Mouse (Mus musculus): ENCODE measurements around the gene Vav3. TPM values are rescaled to one million over a fixed set of nuclear protein-coding genes. Genes with fewer than 3 reads are reported as not detected.
"Not testable (repeated sequence)": the region's sequence is repeated elsewhere in the genome, so short reads cannot be mapped to it uniquely, and the experiment has no call there.

Vav3 gene
- polyA plus RNA-seq, 1 experiment from 2014 or later = 15.4 TPM

- WGBS = 86% methylated on average over 3 of the region's 3 CpGs
- Histone ChIP-seq H3K4me3 (no peak overlapping the region), H3K9me3 (no peaks in the 10 kb centered on the region), H3K9ac (no peak overlapping the region), H3K36me3 (no peaks in the 10 kb centered on the region), H3K4me1 (replicated peaks) (no peaks in the 10 kb centered on the region), H3K27me3 (no peaks in the 10 kb centered on the region), H3K4me2 (no peak overlapping the region), H3K27ac (replicated peaks) (no peak overlapping the region)
- no peak for ATAC-seq (ENCODE audit: low FRiP score, low read depth)
Observed at GRCm38 (mm10) chr3:109411294-109411693, 70.8 kb downstream of the Vav3 start.

- WGBS = 44% methylated on average over 3 of the region's 3 CpGs
- H3K36me3 ChIP-seq = no peaks in the 10 kb centered on the region
- no peak overlapping the region for H3K4me3 ChIP-seq
- H3K9me3 ChIP-seq = no peaks in the 10 kb centered on the region
- no peaks in the 10 kb centered on the region for H3K27me3 ChIP-seq
- no peak overlapping the region for H3K4me2 ChIP-seq
- peaks cover 10% of the 10 kb centered on the region for H3K4me1 ChIP-seq (replicated peaks)
- no peak for ATAC-seq (ENCODE audit: low FRiP score, low read depth)
- H3K9ac ChIP-seq = no peak overlapping the region
- H3K27ac ChIP-seq (replicated peaks) = no peak overlapping the region
Observed at GRCm38 (mm10) chr3:109420403-109420802, 80.0 kb downstream of the Vav3 start.

GRCm38 (mm10) chr3:109421019-109421418 lies 80.6 kb downstream of the Vav3 start:
- 28% methylated on average over 3 of the region's 3 CpGs for WGBS
- H3K27ac ChIP-seq (replicated peaks) = no peak overlapping the region
- H3K27me3 ChIP-seq = no peaks in the 10 kb centered on the region
- H3K36me3 ChIP-seq = no peaks in the 10 kb centered on the region
- no peak overlapping the region for H3K4me2 ChIP-seq
- no peaks in the 10 kb centered on the region for H3K9me3 ChIP-seq
- H3K4me1 ChIP-seq (replicated peaks) = peaks cover 10% of the 10 kb centered on the region
- no peak overlapping the region for H3K4me3 ChIP-seq
- no peak overlapping the region for H3K9ac ChIP-seq
- ATAC-seq (ENCODE audit: low FRiP score, low read depth) = no peak

GRCm38 (mm10) chr3:109423440-109424079 lies 83.1 kb downstream of the Vav3 start:
- Histone ChIP-seq H3K36me3 (no peaks in the 10 kb centered on the region), H3K4me2 (no peak overlapping the region), H3K4me3 (no peak overlapping the region), H3K9me3 (no peaks in the 10 kb centered on the region), H3K27ac (replicated peaks) (no peak overlapping the region), H3K27me3 (no peaks in the 10 kb centered on the region), H3K9ac (no peak overlapping the region), H3K4me1 (replicated peaks) (peaks cover 10% of the 10 kb centered on the region)
- 80% methylated on average over 5 of the region's 5 CpGs for WGBS
- no peak for ATAC-seq (ENCODE audit: low FRiP score, low read depth)

GRCm38 (mm10) chr3:109431285-109431684 lies 90.8 kb downstream of the Vav3 start:
- Histone ChIP-seq H3K4me2 (no peak overlapping the region), H3K36me3 (no peaks in the 10 kb centered on the region), H3K4me3 (no peak overlapping the region), H3K9me3 (no peaks in the 10 kb centered on the region), H3K27me3 (no peaks in the 10 kb centered on the region), H3K27ac (replicated peaks) (no peak overlapping the region), H3K9ac (no peak overlapping the region), H3K4me1 (replicated peaks) (no peaks in the 10 kb centered on the region)
- 39% methylated on average over 1 of the region's 1 CpGs for WGBS
- ATAC-seq (ENCODE audit: low FRiP score, low read depth) = no peak

- H3K9ac ChIP-seq = no peak overlapping the region
- no peak overlapping the region for H3K4me2 ChIP-seq
- 90% methylated on average over 2 of the region's 2 CpGs for WGBS
- H3K27me3 ChIP-seq = no peaks in the 10 kb centered on the region
- H3K9me3 ChIP-seq = no peaks in the 10 kb centered on the region
- no peaks in the 10 kb centered on the region for H3K36me3 ChIP-seq
- H3K4me3 ChIP-seq = no peak overlapping the region
- H3K4me1 ChIP-seq (replicated peaks) = no peaks in the 10 kb centered on the region; the same call in 1 of the 2 replicates
- ATAC-seq (ENCODE audit: low FRiP score, low read depth) = no peak
- H3K27ac ChIP-seq (replicated peaks) = no peak overlapping the region
Observed at GRCm38 (mm10) chr3:109438552-109438951, 98.1 kb downstream of the Vav3 start.

GRCm38 (mm10) chr3:109439253-109439652 lies 98.8 kb downstream of the Vav3 start:
- H3K27me3 ChIP-seq = no peaks in the 10 kb centered on the region
- ATAC-seq (ENCODE audit: low FRiP score, low read depth) = no peak
- 81% methylated on average over 8 of the region's 8 CpGs for WGBS
- H3K4me3 ChIP-seq = no peak overlapping the region
- H3K4me1 ChIP-seq (replicated peaks) = no peaks in the 10 kb centered on the region; the same call in 1 of the 2 replicates
- H3K27ac ChIP-seq (replicated peaks) = no peak overlapping the region
- H3K36me3 ChIP-seq = no peaks in the 10 kb centered on the region
- H3K4me2 ChIP-seq = no peak overlapping the region
- H3K9me3 ChIP-seq = no peaks in the 10 kb centered on the region
- H3K9ac ChIP-seq = no peak overlapping the region

- H3K4me1 ChIP-seq (replicated peaks) = no peaks in the 10 kb centered on the region; the same call in 1 of the 2 replicates
- no peak overlapping the region for H3K27ac ChIP-seq (replicated peaks)
- no peak overlapping the region for H3K9ac ChIP-seq
- H3K9me3 ChIP-seq = no peaks in the 10 kb centered on the region
- H3K27me3 ChIP-seq = no peaks in the 10 kb centered on the region
- H3K4me2 ChIP-seq = no peak overlapping the region
- H3K4me3 ChIP-seq = no peak overlapping the region
- H3K36me3 ChIP-seq = no peaks in the 10 kb centered on the region
- 68% methylated on average over 6 of the region's 6 CpGs for WGBS
- ATAC-seq (ENCODE audit: low FRiP score, low read depth) = no peak
Observed at GRCm38 (mm10) chr3:109440001-109440400, 99.5 kb downstream of the Vav3 start.

- no peaks in the 10 kb centered on the region; the same call in 1 of the 2 replicates for H3K4me1 ChIP-seq (replicated peaks)
- H3K27ac ChIP-seq (replicated peaks) = no peak overlapping the region
- WGBS = 88% methylated on average over 3 of the region's 3 CpGs
- H3K27me3 ChIP-seq = no peaks in the 10 kb centered on the region
- H3K36me3 ChIP-seq = no peaks in the 10 kb centered on the region
- H3K4me2 ChIP-seq = no peak overlapping the region
- ATAC-seq (ENCODE audit: low FRiP score, low read depth) = no peak
- no peak overlapping the region for H3K9ac ChIP-seq
- no peak overlapping the region for H3K4me3 ChIP-seq
- H3K9me3 ChIP-seq = no peaks in the 10 kb centered on the region
Observed at GRCm38 (mm10) chr3:109444077-109444476, 103.6 kb downstream of the Vav3 start.

GRCm38 (mm10) chr3:109446903-109447302 lies 106.5 kb downstream of the Vav3 start:
- Histone ChIP-seq H3K27ac (replicated peaks) (no peak overlapping the region), H3K4me3 (no peak overlapping the region), H3K36me3 (no peaks in the 10 kb centered on the region), H3K4me2 (no peak overlapping the region), H3K9ac (no peak overlapping the region), H3K27me3 (no peaks in the 10 kb centered on the region), H3K9me3 (no peaks in the 10 kb centered on the region), H3K4me1 (replicated peaks) (no peaks in the 10 kb centered on the region)
- ATAC-seq (ENCODE audit: low FRiP score, low read depth) = no peak
- 81% methylated on average over 4 of the region's 4 CpGs for WGBS

- not testable (repeated sequence) for H3K4me1 ChIP-seq (replicated peaks); H3K9me3 ChIP-seq; ATAC-seq (ENCODE audit: low FRiP score, low read depth); H3K27me3 ChIP-seq; H3K9ac ChIP-seq; H3K27ac ChIP-seq (replicated peaks); H3K36me3 ChIP-seq; H3K4me2 ChIP-seq; H3K4me3 ChIP-seq
- 79% methylated on average over 5 of the region's 5 CpGs for WGBS
Observed at GRCm38 (mm10) chr3:109448249-109448648, 107.8 kb downstream of the Vav3 start.

- H3K27ac ChIP-seq (replicated peaks) = no peak overlapping the region
- H3K9ac ChIP-seq = no peak overlapping the region
- H3K4me3 ChIP-seq = no peak overlapping the region
- no peaks in the 10 kb centered on the region for H3K9me3 ChIP-seq
- no peaks in the 10 kb centered on the region for H3K27me3 ChIP-seq
- no peak for ATAC-seq (ENCODE audit: low FRiP score, low read depth)
- WGBS = 77% methylated on average over 2 of the region's 2 CpGs
- H3K4me2 ChIP-seq = no peak overlapping the region
- no peaks in the 10 kb centered on the region for H3K4me1 ChIP-seq (replicated peaks)
- H3K36me3 ChIP-seq = no peaks in the 10 kb centered on the region
Observed at GRCm38 (mm10) chr3:109451966-109452365, 111.5 kb downstream of the Vav3 start.

GRCm38 (mm10) chr3:109454633-109455032 lies 114.2 kb downstream of the Vav3 start:
- Histone ChIP-seq H3K36me3 (no peaks in the 10 kb centered on the region), H3K9me3 (no peaks in the 10 kb centered on the region), H3K4me3 (no peak overlapping the region), H3K27ac (replicated peaks) (no peak overlapping the region), H3K4me1 (replicated peaks) (no peaks in the 10 kb centered on the region), H3K4me2 (no peak overlapping the region), H3K9ac (no peak overlapping the region), H3K27me3 (no peaks in the 10 kb centered on the region)
- WGBS = 91% methylated on average over 1 of the region's 1 CpGs
- no peak for ATAC-seq (ENCODE audit: low FRiP score, low read depth)
